Mouse (Mus musculus) small intestine, adult 10 weeks (tissue): ENCODE data around the gene Ube2c. TPM values are rescaled to one million over a fixed set of nuclear protein-coding genes. Genes with fewer than 3 reads are reported as not detected.

Experiments
- polyA plus RNA-seq: library from polyadenylated mRNA; stranded (reverse); fragments of 350-450 nt; fragmentation: Illumina TruSeq; extraction: RNeasy Lipid Tissue Mini Kit (QIAGEN cat#74804); gene quantifications from one replicate; pipeline ENCODE4 v1.2.3, GENCODE M21; 2014; ENCODE audit warnings: low replicate concordance

The Ube2c gene
- polyA plus RNA-seq, result 13.1 TPM

GRCm38 (mm10) chr2:164769258-164770037, at the start of gene Ube2c:
Ube2c (plus strand) TSS chr2:164769898.

GRCm38 (mm10) chr2:164745843-164746479, 23.7 kb upstream of the Ube2c start, which contains the start of the genes Wfdc3 and Dnttip1:
Wfdc3 (minus strand) TSS chr2:164745931.
Dnttip1 (plus strand) TSS chr2:164745983.

GRCm38 (mm10) chr2:164779481-164780086, 9.9 kb downstream of the Ube2c start, which contains the start of gene Tnnc2:
Tnnc2 (minus strand) TSS chr2:164779967.

GRCm38 (mm10) chr2:164785481-164786387, 16.0 kb downstream of the Ube2c start, which contains the start of gene Snx21:
Snx21 (plus strand) TSS chr2:164785823.

GRCm38 (mm10) chr2:164804533-164805331, 35.0 kb downstream of the Ube2c start, which contains the start of the genes Acot8 and Zswim3:
Acot8 (minus strand) TSS chr2:164804882.
Zswim3 (plus strand) TSS chr2:164805098.

GRCm38 (mm10) chr2:164822636-164823165, 53.0 kb downstream of the Ube2c start, which contains the start of gene Zswim1:
Zswim1 (plus strand) TSS chr2:164822686.

Other genes starting within 250 kb of the Ube2c start
- gene Wfdc2, start 207.5 kb upstream of the Ube2c start, polyA plus RNA-seq, result not detected
- not detected for gene Spint3, start 196.4 kb upstream of the Ube2c start, polyA plus RNA-seq
- not detected for gene Wfdc6a, start 184.5 kb upstream of the Ube2c start, polyA plus RNA-seq
- gene Eppin, start 176.3 kb upstream of the Ube2c start, polyA plus RNA-seq, result not detected
- gene Wfdc6b, start 156.4 kb upstream of the Ube2c start, polyA plus RNA-seq, result not detected
- gene Wfdc8, start 156.3 kb upstream of the Ube2c start, polyA plus RNA-seq, result not detected
- 1.9 TPM for gene Wfdc16, start 131.1 kb upstream of the Ube2c start, polyA plus RNA-seq
- gene Wfdc10, start 113.9 kb upstream of the Ube2c start, polyA plus RNA-seq, result not detected
- gene Wfdc9, start 113.3 kb upstream of the Ube2c start, polyA plus RNA-seq, result not detected
- gene Wfdc11, start 95.8 kb upstream of the Ube2c start, polyA plus RNA-seq, result not detected
- gene Wfdc13, start 84.8 kb upstream of the Ube2c start, polyA plus RNA-seq, result not detected
- gene Spint4, start 71.4 kb upstream of the Ube2c start, polyA plus RNA-seq, result not detected
- not detected for gene Spint5, start 54.6 kb upstream of the Ube2c start, polyA plus RNA-seq
- 0.71 TPM for gene Wfdc3, start 24.0 kb upstream of the Ube2c start, polyA plus RNA-seq
- 3.3 TPM for gene Dnttip1, start 23.9 kb upstream of the Ube2c start, polyA plus RNA-seq
- not detected for gene Tnnc2, start 10.1 kb downstream of the Ube2c start, polyA plus RNA-seq
- gene Snx21, start 15.9 kb downstream of the Ube2c start, polyA plus RNA-seq, result 1.2 TPM
- gene Acot8, start 35.0 kb downstream of the Ube2c start, polyA plus RNA-seq, result 2.0 TPM
- 1.6 TPM for gene Zswim3, start 35.2 kb downstream of the Ube2c start, polyA plus RNA-seq
- gene Zswim1, start 52.8 kb downstream of the Ube2c start, polyA plus RNA-seq, result 1.1 TPM
- not detected for gene Spata25, start 58.6 kb downstream of the Ube2c start, polyA plus RNA-seq
- 26.4 TPM for gene Ctsa, start 63.0 kb downstream of the Ube2c start, polyA plus RNA-seq
- gene Neurl2, start 63.6 kb downstream of the Ube2c start, polyA plus RNA-seq, result not detected
- 0.30 TPM for gene Pltp, start 87.8 kb downstream of the Ube2c start, polyA plus RNA-seq
- 3.1 TPM for gene Pcif1, start 109.4 kb downstream of the Ube2c start, polyA plus RNA-seq
- 0.15 TPM for gene Zfp335, start 141.9 kb downstream of the Ube2c start, polyA plus RNA-seq
- gene Mmp9, start 170.9 kb downstream of the Ube2c start, polyA plus RNA-seq, result 12.7 TPM
- gene Slc12a5, start 190.9 kb downstream of the Ube2c start, polyA plus RNA-seq, result not detected